Comparison of ENCODE assay signal across 5 mouse cellular contexts in the genomic region with DNA sequence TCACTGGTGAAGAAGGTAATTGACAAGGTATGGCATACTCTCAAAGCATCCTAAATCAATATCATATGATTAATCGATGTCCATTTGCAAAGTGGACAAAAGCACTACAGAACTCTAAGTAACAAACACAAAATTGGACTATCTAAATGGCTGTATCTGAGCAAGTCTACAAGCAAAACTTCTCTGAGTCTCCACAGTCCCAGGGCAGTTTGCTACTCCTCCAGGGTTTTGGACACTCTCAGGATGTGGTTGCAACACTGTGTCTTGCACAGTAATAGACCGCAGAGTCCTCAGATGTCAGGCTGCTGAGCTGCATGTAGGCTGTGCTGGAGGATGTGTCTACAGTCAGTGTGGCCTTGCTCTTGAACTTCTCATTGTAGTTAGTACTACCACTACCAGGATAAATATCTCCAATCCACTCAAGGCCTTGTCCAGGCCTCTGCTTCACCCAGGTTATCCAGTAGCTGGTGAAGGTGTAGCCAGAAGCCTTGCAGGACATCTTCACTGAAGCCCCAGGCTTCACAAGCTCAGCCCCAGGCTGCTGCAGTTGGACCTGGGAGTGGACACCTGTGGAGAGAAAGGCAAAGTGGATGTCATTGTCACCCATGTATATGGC.
DNase-seq lines count a peak whose midpoint lies in the region; ATAC-seq lines count a peak whose summit lies in the region.

No protein-coding gene starts in this region.

- ATAC-seq in megakaryocyte, adult 5-6 weeks (ENCODE audit: poor library complexity, severe bottlenecking), result peak; percentile 56

- peak; percentile 8 for DNase-seq in CD4-positive helper T cell, adult 2 months (ENCODE audit: low read depth, low spot score)
- peak; percentile 1 for DNase-seq in adrenal gland, adult 8-10 months
- DNase-seq in heart, adult 11 months, result peak; percentile 74
- DNase-seq in spleen, postnatal 4 days (ENCODE audit: low spot score in 2 of 2), result peak; percentile 13 to 55

Comparison
In these comparisons a context has a peak if more than half of its experiments do, and no peak if none do; other contexts are left out.
1. Peak in every context shown above with its lines: DNase-seq and ATAC-seq.
2. DNase-seq: peak in every context shown above with its lines; median percentile 74 in heart, adult 11 months; 34 in spleen, postnatal 4 days; 8 in CD4-positive helper T cell, adult 2 months; 1 in adrenal gland, adult 8-10 months.